Mouse (Mus musculus) G1E (cell line): ENCODE results near the gene Gnaq.

ENCODE experiments used
- CTCF ChIP-seq: IDR thresholded peaks from 2 replicates; pipeline ENCODE4 v1.5.1; 2012; ENCODE audit warnings: low read depth, low read length, inconsistent platforms, mixed read lengths
- GATA1 ChIP-seq: IDR thresholded peaks from 2 replicates; pipeline ENCODE4 v1.6.1; 2012; ENCODE audit warnings: borderline replicate concordance, low read length, inconsistent platforms, mixed read lengths
- GATA2 ChIP-seq: IDR thresholded peaks from 2 replicates; pipeline ENCODE4 v1.6.1; 2012; ENCODE audit warnings: low read depth, low read length, inconsistent platforms, borderline replicate concordance
- TAL1 ChIP-seq: conservative IDR thresholded peaks from 2 replicates; pipeline ENCODE4 v1.6.1; 2012; ENCODE audit warnings: low read depth, low read length, inconsistent platforms, mixed read lengths

- TF ChIP-seq GATA2 = no peak
- no peak for TF ChIP-seq CTCF
- TF ChIP-seq TAL1 = no peak
- TF ChIP-seq GATA1 = no peak
Measured at GRCm38 (mm10) chr19:16271002-16271401, 138.4 kb downstream of the Gnaq start.
